In genomic region chr4:133584059-133584951, GRCm38 (mm10) we compare ENCODE assay signal across 8 mouse cellular contexts. TPM values are rescaled to one million over a fixed set of nuclear protein-coding genes. Genes with fewer than 3 reads are reported as not detected.
DNase-seq lines count a peak whose midpoint lies in the region; ATAC-seq and TF ChIP-seq lines count a peak whose summit lies in the region.

TSS of gene Gpn2 (plus strand) at chr4:133584362.

- no peaks in the 10 kb centered on the region for H3K27me3 ChIP-seq in ES-Bruce4 (ENCODE audit: control insufficient read depth, insufficient read depth, low read length, poor library complexity, severe bottlenecking)
- no peaks in the 10 kb centered on the region for H3K27me3 ChIP-seq in forebrain, embryonic 13.5 days
- H3K27me3 ChIP-seq in liver, embryonic 16.5 days (ENCODE audit: control insufficient read depth, insufficient read depth, low read depth, low read length) = no peaks in the 10 kb centered on the region
- no peaks in the 10 kb centered on the region for H3K27me3 ChIP-seq in neural tube, embryonic 13.5 days

- peak; percentile 80 for DNase-seq in c-Kit-positive CD71-positive TER-119-positive erythroid progenitor cells, embryonic 14.5 days (ENCODE audit: low spot score)
- DNase-seq in heart, postnatal 10 days = peak; percentile 85 to 92
- peak; percentile 86 for DNase-seq in large intestine, adult 2 months (ENCODE audit: low read depth, low spot score)
- peak; percentile 88 for DNase-seq in telencephalon, adult 2 months (ENCODE audit: low read depth, low spot score)

- no peak for TF ChIP-seq EP300 in ES-Bruce4 (IDR thresholded peaks at IDR 0.05; ENCODE audit: insufficient read depth, low read depth, low read length)

- peak; percentile 94 for ATAC-seq in forebrain, embryonic 13.5 days
- peak; percentile 81 for ATAC-seq in liver, embryonic 16.5 days (ENCODE audit: low read depth)
- peak; percentile 88 for ATAC-seq in neural tube, embryonic 13.5 days (ENCODE audit: low read depth)

- WGBS in forebrain, embryonic 13.5 days = 2% methylated on average over 65 of the region's 65 CpGs
- under 1% methylated on average over 65 of the region's 65 CpGs for WGBS in large intestine, adult 2 months
- WGBS in liver, embryonic 16.5 days (ENCODE audit: insufficient replicate concordance) = under 1% methylated on average over 65 of the region's 65 CpGs
- 1% methylated on average over 65 of the region's 65 CpGs for WGBS in neural tube, embryonic 13.5 days

- H3K4me1 ChIP-seq in ES-Bruce4 (ENCODE audit: control insufficient read depth, insufficient read depth, low read length) = no peaks in the 10 kb centered on the region
- H3K4me1 ChIP-seq in forebrain, embryonic 13.5 days = peaks cover 18% of the 10 kb centered on the region
- peaks cover 13% of the 10 kb centered on the region for H3K4me1 ChIP-seq in liver, embryonic 16.5 days (ENCODE audit: control insufficient read depth, low read depth, low read length)
- peaks cover 18% of the 10 kb centered on the region for H3K4me1 ChIP-seq in neural tube, embryonic 13.5 days (replicated peaks)

- H3K4me2 ChIP-seq in forebrain, embryonic 13.5 days = peak within 1 kb of the TSS; percentile 100
- H3K4me2 ChIP-seq in liver, embryonic 16.5 days (ENCODE audit: low read depth, low read length) = peak within 1 kb of the TSS; percentile 87
- H3K4me2 ChIP-seq in neural tube, embryonic 13.5 days = peak within 1 kb of the TSS; percentile 100

- TF ChIP-seq POLR2A in ES-Bruce4 (IDR thresholded peaks at IDR 0.05; ENCODE audit: insufficient read depth, low read length) = peak; percentile 83

- peak within 1 kb of the TSS; percentile 95 for H3K4me3 ChIP-seq in ES-Bruce4 (ENCODE audit: low read depth, low read length)
- peak within 1 kb of the TSS; percentile 87 for H3K4me3 ChIP-seq in forebrain, embryonic 13.5 days
- peak within 1 kb of the TSS; percentile 85 for H3K4me3 ChIP-seq in liver, embryonic 16.5 days (ENCODE audit: low read depth, low read length)
- H3K4me3 ChIP-seq in neural tube, embryonic 13.5 days = peak within 1 kb of the TSS; percentile 95

- H3K27ac ChIP-seq in ES-Bruce4 (ENCODE audit: insufficient read depth, low read length) = peak within 1 kb of the TSS; percentile 70
- H3K27ac ChIP-seq in forebrain, embryonic 13.5 days = peak within 1 kb of the TSS; percentile 81
- peak within 1 kb of the TSS; percentile 80 for H3K27ac ChIP-seq in liver, embryonic 16.5 days (ENCODE audit: low read length)
- peak within 1 kb of the TSS; percentile 86 for H3K27ac ChIP-seq in neural tube, embryonic 13.5 days (replicated peaks)

- peaks cover 25% of the 10 kb centered on the region for H3K36me3 ChIP-seq in ES-Bruce4 (ENCODE audit: control insufficient read depth, insufficient read depth, low read length, poor library complexity, severe bottlenecking)
- peaks cover 73% of the 10 kb centered on the region for H3K36me3 ChIP-seq in forebrain, embryonic 13.5 days (ENCODE audit: poor library complexity, severe bottlenecking)
- H3K36me3 ChIP-seq in liver, embryonic 16.5 days (ENCODE audit: control insufficient read depth, insufficient read depth) = peaks cover 10% of the 10 kb centered on the region; the same call in 1 of the 2 replicates
- H3K36me3 ChIP-seq in neural tube, embryonic 13.5 days = peaks cover 71% of the 10 kb centered on the region

- TF ChIP-seq CTCF in ES-Bruce4 (IDR thresholded peaks at IDR 0.05; ENCODE audit: low read depth, low read length) = no peak

- no peaks in the 10 kb centered on the region for H3K9me3 ChIP-seq in ES-Bruce4 (replicated peaks; ENCODE audit: control insufficient read depth, insufficient read depth, low read length, poor library complexity, severe bottlenecking)
- H3K9me3 ChIP-seq in forebrain, embryonic 13.5 days (replicated peaks) = no peaks in the 10 kb centered on the region
- H3K9me3 ChIP-seq in liver, embryonic 16.5 days (replicated peaks; ENCODE audit: control insufficient read depth, low read length) = no peaks in the 10 kb centered on the region
- no peaks in the 10 kb centered on the region for H3K9me3 ChIP-seq in neural tube, embryonic 13.5 days

- H3K9ac ChIP-seq in ES-Bruce4 (ENCODE audit: low read depth, poor library complexity, severe bottlenecking) = peak within 1 kb of the TSS; percentile 83
- H3K9ac ChIP-seq in forebrain, embryonic 13.5 days = peak within 1 kb of the TSS; percentile 84
- peak within 1 kb of the TSS; percentile 83 for H3K9ac ChIP-seq in liver, embryonic 16.5 days (ENCODE audit: low read depth, low read length)
- H3K9ac ChIP-seq in neural tube, embryonic 13.5 days = peak within 1 kb of the TSS; percentile 93

- intact Hi-C loops in heart, postnatal 10 days (cut with DNase I) = no loop called here

RNA-seq across cellular contexts. Expression of gene Gpn2, which starts in this region (rescaled TPM):
- 22.2 and 24.3 TPM in 2 replicates for polyA plus RNA-seq in ES-Bruce4 (2011; ENCODE audit: insufficient read depth, insufficient read length, low read depth, missing spikeins)
- 25.0 and 29.5 TPM in 2 replicates for polyA plus RNA-seq in forebrain, embryonic 13.5 days (2015; fragmentation: Nextera tagmentation; extraction: Ambion mirVana)
- total RNA-seq in heart, postnatal 10 days (2021) = 1 to 10 TPM; 9.0 to 9.8 TPM
- polyA plus RNA-seq in large intestine, adult 2 months (2012; rRNA removed) = 36.7 and 41.4 TPM in 2 replicates
- 6.5 and 8.6 TPM in 2 replicates for polyA plus RNA-seq in liver, embryonic 16.5 days (2015; fragmentation: Nextera tagmentation; extraction: Ambion mirVana)
- polyA plus RNA-seq in neural tube, embryonic 13.5 days (2015; fragmentation: Nextera tagmentation; extraction: Ambion mirVana) = 17.7 TPM in 2 replicates

Comparison
In these comparisons a context has a peak if more than half of its experiments do, and no peak if none do; other contexts are left out.
1. Peak in every context shown above with its lines: DNase-seq, ATAC-seq, H3K4me3 ChIP-seq and H3K27ac ChIP-seq.